Mouse (Mus musculus): ENCODE data around the gene Btnl9. TPM values are rescaled to one million over a fixed set of nuclear protein-coding genes. Genes with fewer than 3 reads are reported as not detected.

Gene Btnl9
- polyA plus RNA-seq, 1 experiment from 2014 or later = 0.89 TPM

DNA sequence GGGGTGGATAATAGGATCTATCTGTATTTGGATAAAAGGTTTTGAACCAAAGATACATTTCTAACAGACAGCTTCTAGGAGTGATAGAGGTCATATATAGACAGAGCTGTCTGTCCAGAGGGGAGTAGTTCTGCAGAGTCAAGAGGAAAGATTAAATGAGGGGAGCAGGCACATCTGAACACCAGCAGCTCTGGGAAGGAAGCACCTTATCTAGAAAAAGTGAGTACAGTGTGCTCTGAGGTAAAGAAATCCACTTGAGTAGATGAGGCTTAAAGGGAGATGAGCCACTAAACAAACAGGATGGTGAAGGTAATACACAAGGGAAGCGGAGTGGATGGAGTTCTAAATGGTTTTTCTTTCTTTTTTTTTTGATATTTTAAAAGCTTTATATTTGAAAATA is 20.5 kb upstream of the Btnl9 start:
- WGBS = 97% methylated on average over 1 of the region's 1 CpGs
- peaks cover 13% of the 10 kb centered on the region; the same call in 1 of the 2 replicates for H3K36me3 ChIP-seq (ENCODE audit: insufficient read depth)
- H3K27ac ChIP-seq (ENCODE audit: low read depth) = no peak overlapping the region

DNA sequence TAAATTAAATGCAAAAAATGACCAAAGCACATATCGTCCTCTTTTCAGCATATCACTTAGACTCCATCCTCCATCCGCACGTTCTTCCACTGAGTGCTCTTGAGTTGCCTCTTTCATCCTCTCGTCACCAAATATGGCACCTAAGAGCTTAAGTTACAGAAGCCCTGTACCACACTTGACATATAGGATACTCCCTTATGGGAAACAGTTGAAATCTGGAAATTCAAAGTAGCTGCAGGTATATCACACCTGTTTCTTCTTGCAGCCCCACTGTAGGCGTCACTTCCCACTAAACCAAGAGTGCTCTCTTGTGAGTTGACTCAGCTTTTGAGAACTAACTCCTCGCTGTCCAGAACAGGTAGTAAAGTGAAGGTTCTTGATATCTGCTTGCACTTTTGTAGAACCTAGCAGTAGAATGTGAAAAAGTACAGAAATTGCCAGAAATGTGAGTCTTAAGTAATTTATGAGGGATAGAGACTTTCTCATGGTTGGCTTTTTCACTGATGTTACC is 18.2 kb upstream of the Btnl9 start:
- Histone ChIP-seq H3K9ac (no peak overlapping the region), H3K9me3 (ENCODE audit: low read depth, low read length) (no peaks in the 10 kb centered on the region), H3K36me3 (ENCODE audit: insufficient read depth) (peaks cover 13% of the 10 kb centered on the region; the same call in 1 of the 2 replicates), H3K4me3 (ENCODE audit: low read depth, low read length) (peak overlapping the region; percentile 81; the same call in 1 of the 2 replicates), H3K27me3 (ENCODE audit: insufficient read depth, low read length) (no peaks in the 10 kb centered on the region), H3K27ac (ENCODE audit: low read depth) (no peak overlapping the region), H3K4me2 (peak overlapping the region; percentile 91), H3K4me1 (ENCODE audit: insufficient read depth) (peaks cover 11% of the 10 kb centered on the region; the same call in 1 of the 2 replicates)
- ATAC-seq (ENCODE audit: insufficient read depth) (no peak), DNase-seq (no peak)
- 62% methylated on average over 6 of the region's 6 CpGs for whole genome bisulfite sequencing
- TF ChIP-seq CTCF (IDR thresholded peaks at IDR 0.05; ENCODE audit: low read depth) = no peak

More for the DNA sequence above, 20.5 kb upstream of the Btnl9 start:
- no peak for DNase-seq
- no peak for TF ChIP-seq CTCF (IDR thresholded peaks at IDR 0.05; ENCODE audit: low read depth)
- Histone ChIP-seq H3K27me3 (ENCODE audit: insufficient read depth, low read length) (no peaks in the 10 kb centered on the region), H3K4me1 (ENCODE audit: insufficient read depth) (peaks cover 11% of the 10 kb centered on the region; the same call in 1 of the 2 replicates), H3K9ac (no peak overlapping the region), H3K4me3 (ENCODE audit: low read depth, low read length) (no peak overlapping the region), H3K4me2 (no peak overlapping the region), H3K9me3 (ENCODE audit: low read depth, low read length) (no peaks in the 10 kb centered on the region)
- ATAC-seq (ENCODE audit: insufficient read depth) = no peak

- peak overlapping the region; percentile 99 for H3K27ac ChIP-seq (ENCODE audit: low read depth)
Measured at GRCm38 (mm10) chr11:49203771-49204497, 17.0 kb upstream of the Btnl9 start.

DNA sequence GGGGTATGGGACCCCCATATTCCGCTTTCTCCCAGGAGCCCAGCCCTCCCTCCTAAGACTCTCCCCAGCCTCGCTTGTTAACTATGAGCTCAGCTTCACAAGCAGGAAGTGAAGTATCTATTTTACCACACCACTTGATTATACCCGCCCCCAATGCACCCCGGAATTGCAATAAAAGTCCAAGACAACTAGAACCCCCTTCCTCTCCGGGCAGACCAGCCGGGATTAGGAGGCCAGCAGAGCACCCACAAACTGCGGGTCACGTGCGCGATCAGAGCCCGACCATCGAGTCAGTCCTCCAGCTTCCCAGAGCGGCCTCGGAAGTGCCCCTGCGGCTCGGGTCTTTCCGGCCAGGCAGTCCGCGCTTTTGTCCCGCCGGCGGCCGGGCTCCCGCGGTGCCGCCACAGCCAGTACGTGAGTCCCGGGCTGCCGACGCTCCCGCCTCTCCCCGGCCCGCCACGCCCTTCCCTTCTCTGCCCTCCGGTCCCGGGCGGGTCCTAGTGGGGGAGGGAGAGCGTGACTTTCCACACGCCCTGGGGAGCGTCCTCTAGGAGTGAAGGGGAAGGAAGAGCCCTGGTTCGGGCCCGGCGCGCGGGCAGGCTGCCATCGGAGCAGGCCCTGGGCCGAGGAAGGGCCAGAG is 16.3 kb upstream of the Btnl9 start, which contains the start of gene Zfp62:
TSS of gene Zfp62 (plus strand) at position 164 of the 640 bp plus-strand sequence.
- Histone ChIP-seq H3K4me3 (ENCODE audit: low read depth, low read length) (peak within 1 kb of the TSS; percentile 81), H3K9ac (peak within 1 kb of the TSS; percentile 99), H3K36me3 (ENCODE audit: insufficient read depth) (peaks cover 13% of the 10 kb centered on the region; the same call in 1 of the 2 replicates), H3K27ac (ENCODE audit: low read depth) (peak within 1 kb of the TSS; percentile 99), H3K27me3 (ENCODE audit: insufficient read depth, low read length) (no peaks in the 10 kb centered on the region), H3K4me2 (peak within 1 kb of the TSS; percentile 91), H3K9me3 (ENCODE audit: low read depth, low read length) (no peaks in the 10 kb centered on the region), H3K4me1 (ENCODE audit: insufficient read depth) (peaks cover 11% of the 10 kb centered on the region; the same call in 1 of the 2 replicates)
- ATAC-seq (ENCODE audit: insufficient read depth) = peak; percentile 93
- WGBS = under 1% methylated on average over 44 of the region's 47 CpGs
- peak; percentile 98 for DNase-seq
- no peak for TF ChIP-seq CTCF (IDR thresholded peaks at IDR 0.05; ENCODE audit: low read depth)

More at GRCm38 (mm10) chr11:49203771-49204497, 17.0 kb upstream of the Btnl9 start:
- Histone ChIP-seq H3K9me3 (ENCODE audit: low read depth, low read length) (no peaks in the 10 kb centered on the region), H3K4me1 (ENCODE audit: insufficient read depth) (peaks cover 11% of the 10 kb centered on the region; the same call in 1 of the 2 replicates), H3K9ac (peak overlapping the region; percentile 99), H3K4me2 (peak overlapping the region; percentile 91), H3K4me3 (ENCODE audit: low read depth, low read length) (peak overlapping the region; percentile 81), H3K36me3 (ENCODE audit: insufficient read depth) (peaks cover 13% of the 10 kb centered on the region; the same call in 1 of the 2 replicates), H3K27me3 (ENCODE audit: insufficient read depth, low read length) (no peaks in the 10 kb centered on the region)
- peak; percentile 75 for ATAC-seq (ENCODE audit: insufficient read depth)
- TF ChIP-seq CTCF (IDR thresholded peaks at IDR 0.05; ENCODE audit: low read depth) = no peak
- WGBS = under 1% methylated on average over 24 of the region's 24 CpGs
- DNase-seq = peak; percentile 66

DNA sequence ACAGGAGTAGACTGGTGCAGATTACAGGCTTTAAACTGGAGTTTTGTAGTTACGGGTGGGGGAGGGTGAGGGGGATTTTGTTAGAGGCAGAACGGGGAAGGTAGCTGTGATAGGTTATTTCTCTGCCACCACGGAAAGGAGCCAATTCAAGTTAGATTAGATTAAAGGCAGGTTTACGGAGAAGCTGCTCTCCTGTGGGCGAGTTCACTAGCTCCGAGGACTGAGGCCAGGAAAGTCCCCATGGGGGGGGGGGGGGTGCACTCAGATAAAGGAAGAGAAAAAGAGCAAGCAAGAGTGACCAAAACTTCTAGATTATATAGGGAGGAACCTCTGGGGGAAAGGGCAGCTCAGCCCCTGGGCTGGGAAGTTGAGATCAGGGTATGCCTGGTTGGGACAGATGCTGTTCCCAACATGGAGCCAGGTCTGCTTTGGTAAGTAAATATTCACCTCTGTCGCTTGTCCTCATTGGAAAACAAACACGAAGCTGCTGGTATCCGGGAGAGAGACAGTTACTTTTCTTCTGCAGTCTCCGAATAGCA is 15.6 kb upstream of the Btnl9 start:
- Histone ChIP-seq H3K4me2 (peak overlapping the region; percentile 91), H3K27ac (ENCODE audit: low read depth) (peak overlapping the region; percentile 99), H3K4me3 (ENCODE audit: low read depth, low read length) (peak overlapping the region; percentile 81), H3K9ac (peak overlapping the region; percentile 99), H3K36me3 (ENCODE audit: insufficient read depth) (peaks cover 13% of the 10 kb centered on the region; the same call in 1 of the 2 replicates), H3K4me1 (ENCODE audit: insufficient read depth) (peaks cover 11% of the 10 kb centered on the region; the same call in 1 of the 2 replicates), H3K27me3 (ENCODE audit: insufficient read depth, low read length) (no peaks in the 10 kb centered on the region), H3K9me3 (ENCODE audit: low read depth, low read length) (no peaks in the 10 kb centered on the region)
- ATAC-seq (ENCODE audit: insufficient read depth) (peak; percentile 29), DNase-seq (peak; percentile 55)
- TF ChIP-seq CTCF (IDR thresholded peaks at IDR 0.05; ENCODE audit: low read depth) = no peak
- 3% methylated on average over 10 of the region's 10 CpGs for WGBS

DNA sequence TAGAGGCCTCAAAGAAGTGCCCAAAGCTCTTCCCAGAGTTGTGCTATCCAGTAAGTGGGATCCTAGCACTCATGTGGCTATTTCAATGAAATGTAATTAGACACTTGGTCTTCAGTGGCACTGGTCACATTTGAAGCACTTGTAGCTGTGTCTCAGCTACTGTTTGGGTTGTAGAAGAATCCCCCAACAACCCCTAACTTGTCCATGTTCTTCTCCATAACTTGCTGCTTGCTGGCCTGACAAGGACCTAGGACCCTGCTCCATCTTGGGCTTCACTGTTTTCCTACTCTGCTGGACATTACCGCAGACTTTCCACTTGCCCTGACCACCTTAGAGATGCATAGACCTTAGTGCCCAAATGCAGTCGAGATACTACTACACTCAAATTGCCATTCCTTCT is 15.1 kb upstream of the Btnl9 start:
- TF ChIP-seq CTCF (IDR thresholded peaks at IDR 0.05; ENCODE audit: low read depth) = no peak
- Histone ChIP-seq H3K4me3 (ENCODE audit: low read depth, low read length) (peak overlapping the region; percentile 81), H3K9me3 (ENCODE audit: low read depth, low read length) (no peaks in the 10 kb centered on the region), H3K27me3 (ENCODE audit: insufficient read depth, low read length) (no peaks in the 10 kb centered on the region), H3K4me2 (peak overlapping the region; percentile 91), H3K9ac (peak overlapping the region; percentile 99), H3K36me3 (ENCODE audit: insufficient read depth) (peaks cover 9% of the 10 kb centered on the region; the same call in 1 of the 2 replicates), H3K27ac (ENCODE audit: low read depth) (peak overlapping the region; percentile 99), H3K4me1 (ENCODE audit: insufficient read depth) (peaks cover 11% of the 10 kb centered on the region; the same call in 1 of the 2 replicates)
- WGBS = 61% methylated on average over 2 of the region's 2 CpGs
- ATAC-seq (ENCODE audit: insufficient read depth) = no peak
- DNase-seq = peak; percentile 8

All from lung, embryonic 14.5 days (tissue).